Mouse (Mus musculus) lung, postnatal 36 days (tissue): ENCODE results near the gene Gm7879.
A peak's percentile ranks its signal among the peaks of the same experiment; 100 is the strongest.
"Not testable (repeated sequence)": the region's sequence is repeated elsewhere in the genome, so short reads cannot be mapped to it uniquely, and the experiment has no call there.

Experiments used
- DNase-seq: peaks from one replicate; pipeline ENCODE4 v3.0.0; 2022; ENCODE audit warnings: mixed read lengths

Gene Gm7879

GRCm38 (mm10) chr5:43912844-43913243 is at the start of gene Gm7879:
Gene Gm7879 (plus strand): TSS chr5:43913144.
- not testable (repeated sequence) for DNase-seq

GRCm38 (mm10) chr5:43863642-43864041 is 49.3 kb upstream of the Gm7879 start:
- no peak for DNase-seq

- no peak for DNase-seq
These were observed 47.6 kb upstream of the Gm7879 start for GRCm38 (mm10) chr5:43865316-43865715.

DNA sequence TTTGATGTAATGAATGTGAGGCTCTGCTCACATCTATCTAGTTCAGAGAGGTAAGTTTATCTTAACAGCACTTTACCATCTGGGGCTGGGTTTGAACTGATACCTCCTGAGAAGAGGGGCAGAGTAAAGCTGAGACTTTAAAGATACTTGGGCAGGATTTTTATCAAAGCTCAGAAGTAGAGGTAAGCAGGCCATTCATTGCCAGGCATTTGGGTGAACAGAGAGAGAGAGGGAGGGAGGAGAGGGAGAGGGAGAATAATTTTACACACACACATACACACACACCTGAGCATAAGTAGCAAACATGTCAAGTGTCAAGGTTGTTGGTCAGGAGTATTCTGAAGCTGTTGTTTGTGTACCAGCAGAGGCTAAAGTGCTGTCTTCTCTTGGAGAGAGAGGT is 44.7 kb upstream of the Gm7879 start, which contains the start of gene Cd38:
Cd38 (plus strand) TSS at position 301 of the 400 bp plus-strand sequence.
- DNase-seq: no peak

GRCm38 (mm10) chr5:43868711-43869600 is 44.0 kb upstream of the Gm7879 start:
- peak; percentile 52 for DNase-seq

- no peak for DNase-seq
These were observed 41.1 kb upstream of the Gm7879 start for GRCm38 (mm10) chr5:43871845-43872244.

GRCm38 (mm10) chr5:43872652-43873051 is 40.3 kb upstream of the Gm7879 start:
- no peak for DNase-seq

- no peak for DNase-seq
These were observed 30.9 kb upstream of the Gm7879 start for GRCm38 (mm10) chr5:43882034-43882433.

- no peak for DNase-seq
These were observed 27.7 kb upstream of the Gm7879 start for GRCm38 (mm10) chr5:43885060-43885820.

GRCm38 (mm10) chr5:43892386-43892785 is 20.6 kb upstream of the Gm7879 start:
- DNase-seq: peak; percentile 81

DNA sequence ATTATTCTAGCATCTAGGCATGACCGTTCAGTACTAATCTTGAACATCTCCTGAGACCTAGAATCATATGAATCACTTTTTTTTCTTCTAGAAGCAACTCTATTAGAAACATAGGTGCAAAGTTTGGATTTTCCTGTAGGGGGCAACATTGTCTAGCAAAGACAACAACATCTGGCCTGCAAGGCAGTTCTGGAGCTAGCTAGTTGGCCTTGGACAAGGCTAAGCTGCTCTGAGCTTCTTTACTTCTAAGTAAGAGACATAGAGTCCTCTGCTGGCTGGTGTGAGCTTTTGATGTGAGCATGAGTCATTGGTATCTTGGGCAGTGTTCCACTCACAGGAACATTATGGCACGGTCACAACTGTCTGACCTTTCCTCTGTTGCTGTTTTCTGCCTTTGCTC is 18.8 kb upstream of the Gm7879 start:
- DNase-seq: peak; percentile 89

DNA sequence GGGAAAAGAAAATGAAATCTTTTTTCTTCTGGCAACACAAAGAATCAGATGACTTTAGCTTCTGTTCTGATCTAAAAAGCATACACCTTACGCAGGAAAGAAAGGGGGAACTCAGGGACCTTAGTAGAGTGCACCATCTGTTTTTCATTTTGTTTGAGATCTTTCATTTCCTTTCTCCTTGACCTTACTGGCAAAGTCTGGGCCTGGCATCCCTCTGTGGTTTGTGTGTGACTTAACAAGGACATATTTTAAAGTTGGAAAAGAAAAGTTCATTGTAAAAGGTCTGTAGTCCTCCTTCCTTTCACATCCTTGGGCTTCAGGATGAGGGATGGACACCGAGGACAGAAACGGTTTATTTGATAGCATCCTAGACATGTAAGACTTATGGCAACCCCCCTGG is 17.0 kb upstream of the Gm7879 start:
- DNase-seq: no peak

- no peak for DNase-seq
These were observed 8.3 kb upstream of the Gm7879 start for GRCm38 (mm10) chr5:43904685-43905084.

- DNase-seq: peak; percentile 7
These were observed 3.7 kb upstream of the Gm7879 start for GRCm38 (mm10) chr5:43909213-43909612.

- no peak for DNase-seq
These were observed 2.9 kb upstream of the Gm7879 start for GRCm38 (mm10) chr5:43910006-43910405.

DNA sequence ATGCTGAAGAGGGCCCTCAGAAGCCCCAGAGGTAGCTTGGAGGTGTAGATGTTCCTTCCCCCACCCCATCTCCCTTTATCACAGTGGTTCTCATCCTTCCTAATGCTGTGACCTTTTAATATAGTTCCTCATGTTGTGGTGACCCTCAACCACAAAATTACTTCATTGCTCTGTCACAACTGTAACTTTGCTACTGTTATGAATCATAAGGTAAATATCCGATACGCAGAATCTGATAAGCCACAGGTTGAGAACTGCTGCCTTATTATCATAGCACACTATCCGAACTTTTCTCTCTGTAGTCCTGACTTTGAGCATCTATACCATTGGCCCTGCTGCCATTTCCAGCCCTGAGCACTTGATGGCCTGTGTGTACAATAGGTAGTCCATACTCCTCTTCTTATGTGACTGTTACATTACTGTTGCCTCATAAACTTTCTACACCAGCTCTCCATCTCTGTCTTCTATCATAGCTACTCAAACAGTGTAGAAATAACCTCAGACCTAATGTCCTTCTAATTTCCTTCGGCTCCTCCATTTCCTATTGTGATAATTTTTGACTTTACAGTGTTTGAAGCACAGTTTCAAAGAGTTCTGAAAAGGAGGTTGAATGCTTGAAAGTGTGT is 2.4 kb downstream of the Gm7879 start:
- DNase-seq: no peak

- no peak for DNase-seq
These were observed 8.9 kb downstream of the Gm7879 start for GRCm38 (mm10) chr5:43921877-43922276.

DNA sequence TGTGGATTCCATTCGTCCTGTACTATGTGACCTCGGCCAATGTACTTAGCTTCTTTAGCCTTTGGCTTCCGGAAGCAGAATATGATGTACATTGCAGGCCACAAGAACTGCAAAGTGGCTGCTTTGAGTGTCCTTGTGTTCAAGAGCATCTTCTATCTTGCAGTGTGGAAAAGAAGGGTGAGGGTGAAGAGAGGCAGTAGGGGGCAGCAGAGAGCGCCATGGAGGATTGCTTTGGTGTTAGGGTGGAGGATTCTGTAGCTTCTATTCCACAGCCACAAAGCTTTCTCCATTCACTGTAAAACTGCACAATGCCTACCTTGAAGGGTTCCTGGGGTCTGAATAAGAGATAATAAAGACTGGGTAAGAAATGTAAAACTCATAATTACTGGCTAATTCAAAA is 11.0 kb downstream of the Gm7879 start:
- peak; percentile 88 for DNase-seq

GRCm38 (mm10) chr5:43927729-43928128 is 14.8 kb downstream of the Gm7879 start:
- no peak for DNase-seq

- no peak for DNase-seq
These were observed 20.3 kb downstream of the Gm7879 start for GRCm38 (mm10) chr5:43933269-43933668.

GRCm38 (mm10) chr5:43947330-43947977 is 34.5 kb downstream of the Gm7879 start:
- DNase-seq: peak; percentile 11

GRCm38 (mm10) chr5:43948111-43948743 is 35.3 kb downstream of the Gm7879 start:
- DNase-seq: peak; percentile 94
